Mouse (Mus musculus): ENCODE data around the gene Kap. TPM values are rescaled to one million over a fixed set of nuclear protein-coding genes. Genes with fewer than 3 reads are reported as not detected.

The Kap gene
- polyA plus RNA-seq (2015; fragmentation: Nextera tagmentation; extraction: Ambion mirVana), result 2.0 TPM in 1 of 2 replicates, not detected in the other

GRCm38 (mm10) chr6:133853526-133853925, at the start of gene Kap:
Gene Kap (minus strand): TSS chr6:133853762.

Other genes with a start within 250 kb of the Kap start
- 4.5 and 8.4 TPM in 2 replicates for gene Etv6, start 181.9 kb upstream of the Kap start, polyA plus RNA-seq (2015; fragmentation: Nextera tagmentation; extraction: Ambion mirVana)